24 mouse cellular contexts compared by ENCODE assay signal in genomic region chr17:70446451-70446850, GRCm38 (mm10).
DNase-seq lines count a peak whose midpoint lies in the region; ATAC-seq and TF ChIP-seq lines count a peak whose summit lies in the region.
"Had no signal": no experiment of that assay in that cellular context is flagged by ENCODE, and none has a peak within 500 bp of the region (broad histone marks: within the 10 kb centered on the region; RNA-seq: fewer than 3 reads in every experiment).

No protein-coding gene starts in this region.

- H3K4me3 ChIP-seq in left cerebral cortex, adult 2 months, result no peak overlapping the region
- no peak overlapping the region for H3K4me3 ChIP-seq in limb, embryonic 10.5 days
- H3K4me3 ChIP-seq: embryonic facial prominence, embryonic 10.5 days; forebrain, embryonic 12.5 days; heart, embryonic 15.5 days; limb, embryonic 15.5 days; neural tube, embryonic 13.5 days had no signal

- DNase-seq in frontal cortex, postnatal 10 days (ENCODE audit: low spot score in 2 of 2), result no peak
- DNase-seq in right cerebral cortex, adult 18-20 months, result peak; percentile 86
- no peak for DNase-seq in right cerebral cortex, postnatal 4 days
- DNase-seq in left cerebral cortex, adult 2 months (ENCODE audit: extremely low spot score in 1 of 2, low spot score in 2 of 2), result peak; percentile 60 to 65
- DNase-seq in right cerebral cortex, postnatal 36 days (ENCODE audit: low spot score in 2 of 2), result peak; percentile 75 to 86
- no peak for DNase-seq in limb, embryonic 10.5 days (ENCODE audit: low spot score)
- DNase-seq in thymus, postnatal 36 days, result no peak
- DNase-seq: adrenal gland, postnatal 25 days; cerebellum, adult 18-20 months; cerebellum, postnatal 36 days; gastrocnemius, postnatal 36 days; heart, postnatal 4 days; lung, postnatal 10 days; midbrain, embryonic 14.5 days; thymus, postnatal 25 days had no signal

- intact Hi-C loops in left cerebral cortex, adult 2 months (cut with DNase I), result no loop called here

- no peak for TF ChIP-seq CTCF in left cerebral cortex, adult 2 months (IDR thresholded peaks at IDR 0.05)

- peak; percentile 72 for ATAC-seq in frontal cortex, adult (ENCODE audit: low TSS enrichment)
- ATAC-seq: hindbrain, postnatal 0 days; intestine, postnatal 0 days had no signal

- H3K27me3 ChIP-seq in limb, embryonic 10.5 days (ENCODE audit: low read depth, poor library complexity, severe bottlenecking), result no peaks in the 10 kb centered on the region
- H3K27me3 ChIP-seq: forebrain, embryonic 12.5 days; heart, embryonic 15.5 days; limb, embryonic 15.5 days; neural tube, embryonic 13.5 days had no signal

- no peaks in the 10 kb centered on the region for H3K4me1 ChIP-seq in limb, embryonic 10.5 days
- H3K4me1 ChIP-seq: embryonic facial prominence, embryonic 10.5 days; forebrain, embryonic 12.5 days; heart, embryonic 15.5 days; limb, embryonic 15.5 days; neural tube, embryonic 13.5 days had no signal

- 88% methylated on average over 8 of the region's 8 CpGs for WGBS in limb, embryonic 10.5 days

- H3K9me3 ChIP-seq in limb, embryonic 10.5 days (replicated peaks), result no peaks in the 10 kb centered on the region
- H3K9me3 ChIP-seq: embryonic facial prominence, embryonic 10.5 days; forebrain, embryonic 12.5 days; heart, embryonic 15.5 days; limb, embryonic 15.5 days; neural tube, embryonic 13.5 days had no signal

- H3K36me3 ChIP-seq in limb, embryonic 10.5 days, result no peaks in the 10 kb centered on the region
- H3K36me3 ChIP-seq: embryonic facial prominence, embryonic 10.5 days; forebrain, embryonic 12.5 days; G1E; heart, embryonic 15.5 days; limb, embryonic 15.5 days; neural tube, embryonic 13.5 days had no signal

- peak overlapping the region; percentile 76 for H3K27ac ChIP-seq in left cerebral cortex, adult 2 months
- no peak overlapping the region for H3K27ac ChIP-seq in limb, embryonic 10.5 days
- H3K27ac ChIP-seq: embryonic facial prominence, embryonic 10.5 days; forebrain, embryonic 12.5 days; heart, embryonic 15.5 days; hindbrain, postnatal 0 days; limb, embryonic 15.5 days; neural tube, embryonic 13.5 days had no signal

Comparison
In these comparisons a context has a peak if more than half of its experiments do, and no peak if none do; other contexts are left out.
1. DNase-seq: peak in right cerebral cortex, adult 18-20 months (single experiment), left cerebral cortex, adult 2 months (2 of 2) and right cerebral cortex, postnatal 36 days (2 of 2); none in frontal cortex, postnatal 10 days (0 of 2), right cerebral cortex, postnatal 4 days (single experiment), limb, embryonic 10.5 days (single experiment) and thymus, postnatal 36 days (0 of 2).